Mouse (Mus musculus) c-Kit-positive CD71-positive TER-119-negative erythroid progenitor cells, embryonic 14.5 days (primary cell): ENCODE data around the gene Bst1.

ENCODE experiments used
- DNase-seq: peaks from one replicate; pipeline ENCODE4 v3.0.0-alpha.2; 2013; ENCODE audit warnings: low read depth

Gene Bst1

DNA sequence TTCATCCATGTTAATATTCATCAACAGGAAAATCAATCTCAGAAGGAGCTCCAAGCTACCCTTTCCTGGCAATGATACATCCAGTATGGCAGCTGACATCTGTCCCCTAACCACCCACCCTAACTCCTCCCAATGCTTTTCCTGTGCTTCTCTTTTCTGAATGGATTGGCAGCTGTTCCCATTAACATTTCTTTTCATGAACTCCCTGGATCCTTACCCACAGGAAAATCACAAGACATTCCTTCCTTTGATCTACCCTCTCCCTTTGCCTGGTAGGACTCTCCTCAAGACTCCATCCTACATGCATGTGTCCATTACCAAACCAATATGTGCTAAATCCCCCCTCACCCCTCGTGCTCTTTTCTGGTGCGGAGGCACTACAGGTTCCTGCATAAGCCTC, 4.1 kb upstream of the Bst1 start:
- DNase-seq = no peak

DNA sequence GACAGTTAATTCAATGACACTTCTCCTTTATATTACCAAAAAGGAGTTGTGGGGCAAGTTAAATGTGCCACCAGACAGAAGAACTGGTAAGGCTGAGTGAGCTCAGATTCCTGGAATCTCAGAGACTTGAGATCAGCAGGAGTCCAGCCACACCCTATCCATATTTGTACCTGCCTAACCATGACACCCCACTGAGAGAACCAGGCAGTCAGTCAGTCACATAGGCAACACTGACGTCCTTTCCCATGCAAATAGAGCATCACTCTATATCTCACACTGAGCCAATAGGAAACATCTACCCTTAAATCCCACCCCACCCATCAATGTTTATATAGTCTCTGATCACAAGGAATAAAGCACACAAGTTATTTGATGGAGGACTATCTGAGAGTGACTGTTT, 2.9 kb upstream of the Bst1 start:
- DNase-seq = no peak

DNA sequence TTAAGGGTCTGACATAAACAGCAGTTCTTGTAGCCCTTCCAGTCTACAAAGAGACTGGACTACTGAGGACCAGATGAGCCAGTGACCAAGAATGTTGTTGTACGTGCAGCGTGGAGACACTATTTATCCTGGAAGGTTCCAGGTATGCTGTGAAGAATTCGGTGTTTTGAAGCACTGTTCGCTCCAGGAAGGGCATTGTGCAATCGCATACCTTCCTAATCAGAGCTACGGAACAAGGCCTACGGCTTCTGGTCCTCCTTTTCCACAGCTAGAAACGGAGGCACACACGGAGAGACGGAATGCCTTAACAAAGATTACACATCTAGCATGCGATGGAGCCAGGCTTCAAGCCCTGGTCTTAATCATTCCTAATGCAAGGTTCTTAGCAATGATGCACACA, 2.1 kb downstream of the Bst1 start:
- DNase-seq = no peak

- no peak for DNase-seq
Measured at GRCm38 (mm10) chr5:43821538-43821937, 2.9 kb downstream of the Bst1 start, which contains the start of gene Fbxl5. Gene Fbxl5, minus strand, starts transcription at chr5:43821638.

DNA sequence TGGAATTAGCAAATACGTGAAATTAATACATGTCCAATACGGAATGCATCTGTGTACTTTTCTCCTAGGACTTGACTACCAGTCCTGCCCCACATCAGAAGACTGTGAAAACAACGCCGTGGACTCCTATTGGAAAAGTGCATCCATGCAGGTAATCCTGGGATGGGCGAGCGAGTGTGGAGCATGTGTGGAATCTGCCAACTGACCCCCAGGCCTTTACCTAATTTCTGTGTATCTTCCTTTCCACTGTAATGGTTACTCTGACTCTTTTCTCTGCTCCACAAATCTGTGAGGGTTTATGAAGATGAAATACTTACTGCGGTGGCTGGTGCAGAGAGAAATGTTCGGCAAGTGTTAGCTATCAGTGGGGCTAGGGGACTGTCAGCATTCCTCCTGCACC, 3.5 kb downstream of the Bst1 start:
- no peak for DNase-seq

GRCm38 (mm10) chr5:43822824-43823223, 4.1 kb downstream of the Bst1 start:
- no peak for DNase-seq

DNA sequence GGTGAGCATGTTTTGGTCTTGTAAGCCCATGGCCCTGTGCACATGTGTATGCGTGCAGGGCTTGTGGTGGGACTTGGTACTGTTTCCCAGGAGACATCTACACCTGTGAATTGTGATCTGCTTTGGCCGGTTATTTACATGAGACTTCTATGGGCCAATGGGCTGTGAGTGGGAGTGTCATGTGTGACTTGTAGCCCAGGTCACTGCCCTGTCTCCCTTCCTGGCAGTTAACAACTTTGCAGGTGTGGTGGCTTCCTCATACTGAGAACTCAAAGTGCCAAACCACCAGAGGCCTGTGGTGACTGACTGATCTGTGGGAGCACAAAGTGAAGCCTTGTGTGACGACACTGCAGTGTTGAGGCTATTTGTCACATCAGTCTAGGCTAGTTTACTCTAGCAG, 5.9 kb downstream of the Bst1 start:
- no peak for DNase-seq

GRCm38 (mm10) chr5:43826883-43827282, 8.2 kb downstream of the Bst1 start:
- DNase-seq = no peak

DNA sequence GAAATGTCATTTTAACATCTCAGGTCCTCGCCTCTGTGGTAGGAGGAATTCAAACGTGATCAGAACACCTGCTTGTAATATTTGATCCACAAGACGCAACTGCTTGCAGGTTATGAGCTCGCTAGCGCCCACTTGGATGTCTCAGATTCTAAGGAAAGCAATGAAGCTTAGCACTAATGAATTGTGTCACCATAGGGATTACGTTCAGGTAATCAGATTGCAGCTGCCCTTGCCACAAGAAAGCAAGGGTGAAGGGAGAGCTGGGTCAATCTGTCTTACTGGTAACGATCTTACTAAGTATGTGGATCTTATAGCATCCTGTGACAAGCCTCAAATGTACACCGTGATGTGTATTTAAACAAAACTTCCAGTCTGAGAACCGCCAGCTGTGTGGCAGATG, 8.7 kb downstream of the Bst1 start:
- DNase-seq = no peak

DNA sequence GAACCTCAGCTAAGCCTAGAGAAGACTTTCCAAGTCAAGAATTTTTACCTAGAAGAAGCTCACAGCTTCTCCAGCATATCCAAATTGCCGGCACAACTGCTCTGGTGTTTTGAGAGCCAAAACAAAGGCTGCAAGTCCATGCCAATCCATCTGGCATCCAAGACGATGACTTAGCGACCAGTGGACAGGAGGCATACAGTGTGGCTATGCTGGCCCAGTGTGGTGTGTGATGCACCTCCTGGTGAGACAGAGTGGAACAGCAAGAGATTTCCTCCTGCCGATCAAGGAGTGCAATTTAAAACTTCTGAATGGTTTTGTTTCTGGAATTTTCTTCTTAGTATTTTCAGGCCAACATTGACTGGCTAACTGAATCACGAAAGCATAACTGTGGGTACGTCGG, 17.9 kb downstream of the Bst1 start:
- no peak for DNase-seq

DNA sequence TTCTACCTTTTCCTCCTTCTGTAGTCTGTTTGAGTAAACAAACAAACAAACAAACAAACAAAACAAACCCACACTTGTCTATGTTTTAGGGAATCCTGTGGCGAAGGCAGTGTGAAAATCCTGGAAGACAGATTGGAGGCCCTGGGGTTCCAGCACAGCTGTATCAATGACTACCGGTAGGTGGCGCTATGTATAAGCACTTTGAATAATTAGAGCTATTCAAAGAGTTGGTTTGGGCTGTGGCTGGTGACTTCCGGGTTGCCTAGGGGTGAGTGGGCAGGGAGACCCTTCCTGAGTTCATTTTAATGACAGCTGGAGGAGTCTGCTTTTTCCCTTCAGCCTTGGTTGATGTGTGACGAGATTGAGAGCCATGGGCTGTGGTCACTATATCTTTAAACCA, 18.7 kb downstream of the Bst1 start:
- peak; percentile 28 for DNase-seq

GRCm38 (mm10) chr5:43841144-43842010, 22.7 kb downstream of the Bst1 start:
- peak; percentile 48 for DNase-seq

DNA sequence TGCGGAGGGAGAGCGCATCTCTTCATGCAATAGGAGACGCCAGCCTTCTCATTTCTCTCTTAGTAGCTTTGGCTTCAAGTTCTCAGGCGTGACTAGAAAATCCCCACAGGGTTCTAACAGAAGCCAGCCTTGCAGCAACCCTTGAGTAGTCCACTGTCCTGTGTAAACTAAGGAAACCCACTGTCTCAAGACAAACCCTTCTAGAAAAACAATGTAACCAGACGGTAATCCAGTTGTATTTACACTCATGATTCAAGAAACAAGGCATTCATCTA, 23.3 kb downstream of the Bst1 start:
- DNase-seq = no peak

DNA sequence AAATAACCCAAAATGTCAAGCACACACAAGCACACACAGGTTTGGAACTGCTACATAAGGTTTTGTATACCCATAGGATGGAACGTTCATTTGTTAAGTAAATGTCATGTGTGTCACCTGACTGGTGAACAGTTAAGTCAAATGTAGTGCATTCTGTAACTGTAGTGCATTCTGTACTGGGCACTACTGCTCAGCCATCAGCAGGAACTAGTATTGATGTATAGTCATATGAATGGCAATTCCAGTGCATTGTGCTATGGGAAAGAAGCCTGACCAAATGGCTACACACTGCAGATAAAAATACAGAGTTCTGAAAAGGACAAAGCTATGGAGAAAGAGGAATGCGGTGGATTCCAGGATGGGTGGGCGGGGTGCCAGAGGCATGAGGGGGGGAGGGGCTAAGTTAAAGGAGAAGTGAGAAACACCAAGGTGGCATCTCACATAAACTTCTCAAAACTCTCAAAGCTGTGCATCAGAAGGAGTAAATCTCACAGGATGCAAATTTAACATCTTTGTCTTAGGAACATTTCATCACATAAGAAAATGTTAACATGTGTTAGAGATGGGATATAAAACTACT, 24.0 kb downstream of the Bst1 start:
- no peak for DNase-seq

- DNase-seq = no peak
Measured at GRCm38 (mm10) chr5:43845083-43845482, 26.4 kb downstream of the Bst1 start.

DNA sequence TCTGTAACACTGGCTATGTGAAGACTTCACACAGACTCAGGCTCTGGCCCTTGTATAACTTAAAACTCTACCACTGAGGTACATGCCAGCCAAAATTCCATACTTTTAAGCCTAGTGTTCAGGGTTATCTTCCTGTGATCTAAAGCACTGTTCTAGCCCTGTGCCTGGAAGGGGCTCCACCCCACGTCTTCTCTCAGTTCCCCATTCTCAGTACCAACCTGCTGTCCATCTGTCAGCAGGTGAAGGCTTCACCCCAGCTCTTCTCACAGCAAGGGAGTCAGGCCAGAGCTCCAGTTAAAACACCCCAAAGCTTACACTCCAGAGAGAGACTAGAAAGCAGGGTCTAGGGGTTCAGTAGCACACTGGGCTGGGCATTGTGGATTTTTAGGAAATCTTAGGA, 27.0 kb downstream of the Bst1 start:
- no peak for DNase-seq

DNA sequence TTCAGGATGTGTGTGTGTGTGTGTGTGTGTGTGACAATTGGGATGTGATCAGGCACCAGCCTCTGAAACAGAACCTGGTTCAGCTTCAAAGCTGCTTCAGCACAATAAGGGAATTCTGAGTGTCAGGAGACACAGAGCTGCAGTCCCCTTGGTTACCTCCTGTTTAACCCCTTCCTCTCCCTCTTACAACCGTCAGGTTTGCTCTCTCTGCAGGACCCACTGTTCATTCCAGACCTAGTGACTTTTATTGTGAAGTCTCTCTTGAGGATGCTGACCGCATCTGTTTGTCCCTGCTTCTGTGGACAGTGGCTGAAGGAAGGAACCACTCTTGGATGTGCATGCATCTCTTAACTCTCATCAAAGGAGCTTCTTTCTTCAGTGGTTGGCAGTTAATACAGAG, 27.5 kb downstream of the Bst1 start:
- no peak for DNase-seq

- DNase-seq = no peak
Measured at GRCm38 (mm10) chr5:43847555-43847954, 28.9 kb downstream of the Bst1 start.

DNA sequence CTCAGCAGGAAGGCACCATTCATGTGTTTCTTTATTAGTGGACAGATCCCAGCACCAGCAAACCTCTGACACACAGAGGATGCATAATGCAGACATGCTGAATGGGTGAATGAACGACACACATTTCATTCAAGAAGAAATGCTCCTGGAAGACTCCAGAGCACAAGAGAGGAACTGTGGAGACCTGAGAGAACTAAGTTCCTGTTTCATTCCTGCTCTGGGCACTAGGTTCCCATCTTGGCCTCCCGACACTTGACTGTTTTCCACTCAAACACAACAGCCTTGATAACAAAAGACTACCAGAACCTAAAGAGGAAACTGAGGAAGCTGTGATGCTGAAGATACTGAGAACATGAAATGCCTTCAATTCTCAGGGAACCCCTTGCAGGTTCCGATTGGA, 29.6 kb downstream of the Bst1 start:
- no peak for DNase-seq

GRCm38 (mm10) chr5:43853096-43853867, 34.6 kb downstream of the Bst1 start:
- no peak for DNase-seq

DNA sequence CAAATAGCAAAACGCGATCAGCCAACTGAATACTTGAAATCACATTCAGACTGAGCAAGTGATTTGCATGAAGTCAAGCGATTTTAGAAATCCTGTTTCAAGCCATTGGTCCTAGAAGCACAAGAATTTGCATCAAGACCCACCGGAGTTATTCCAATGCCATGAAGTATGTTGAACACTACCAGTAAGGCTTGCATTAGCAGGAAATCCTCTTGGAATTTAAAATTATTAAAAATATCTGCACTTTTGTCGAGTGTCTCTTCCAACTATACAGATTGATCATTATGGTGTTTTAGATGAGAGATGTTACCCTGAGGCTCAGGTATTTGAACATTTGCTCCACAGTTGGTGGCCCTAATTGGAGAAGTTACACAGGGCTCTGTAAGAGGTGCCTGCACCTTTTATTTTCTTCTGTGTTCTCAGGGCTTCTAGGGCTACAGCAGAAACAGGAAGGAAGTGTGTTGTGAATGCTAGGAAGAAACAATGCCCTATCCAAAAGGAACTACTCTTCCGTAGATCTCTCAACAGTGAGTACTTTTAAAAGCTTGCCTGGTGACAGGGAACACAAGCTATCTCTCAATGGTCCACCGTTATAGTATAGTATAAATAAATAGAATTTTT, 35.3 kb downstream of the Bst1 start:
- DNase-seq = no peak

DNA sequence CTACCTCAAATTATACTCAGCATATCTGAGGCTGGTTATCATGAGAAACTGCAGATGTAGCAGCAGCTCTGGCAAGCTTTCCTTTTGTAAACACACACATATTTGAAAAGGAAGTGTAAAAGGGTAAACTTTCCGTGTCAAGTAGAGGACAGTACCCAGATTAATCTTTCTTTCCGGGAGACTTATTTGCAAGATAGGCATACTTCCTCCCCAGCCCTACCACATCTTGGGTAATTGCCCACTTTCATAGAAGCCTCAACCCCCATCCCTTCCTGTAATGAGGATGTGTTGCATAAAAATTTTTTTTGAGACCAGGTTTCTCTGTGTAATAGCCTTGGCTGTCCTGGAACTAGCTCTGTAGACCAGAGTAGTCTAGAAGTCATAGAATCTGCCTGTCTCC, 37.1 kb downstream of the Bst1 start:
- no peak for DNase-seq

GRCm38 (mm10) chr5:43859663-43860062, 41.0 kb downstream of the Bst1 start:
- DNase-seq = no peak
